8 mouse cellular contexts compared by ENCODE assay signal in genomic region chr17:31512593-31512992, GRCm38 (mm10). TPM values are rescaled to one million over a fixed set of nuclear protein-coding genes. Genes with fewer than 3 reads are reported as not detected.
DNase-seq lines count a peak whose midpoint lies in the region; ATAC-seq and TF ChIP-seq lines count a peak whose summit lies in the region.

No protein-coding gene starts in this region.

- no peak overlapping the region for H3K27ac ChIP-seq in kidney, embryonic 14.5 days (ENCODE audit: low read depth, low read length)
- no peak overlapping the region for H3K27ac ChIP-seq in bone marrow macrophage, adult 2 months (ENCODE audit: insufficient read depth, low read depth, low read length)
- peak overlapping the region; percentile 82 for H3K27ac ChIP-seq in hindbrain, embryonic 16.5 days (ENCODE audit: low read depth, low read length)
- peak overlapping the region; percentile 86 for H3K27ac ChIP-seq in midbrain, embryonic 16.5 days (ENCODE audit: low read length)

- H3K4me1 ChIP-seq in kidney, embryonic 14.5 days (ENCODE audit: control insufficient read depth, insufficient read depth, low read length), result 0 out of 2 replicates have a peak, but pooled peaks cover 3% of the 10 kb centered on the region
- H3K4me1 ChIP-seq in bone marrow macrophage, adult 2 months (ENCODE audit: control insufficient read depth, insufficient read depth, low read length), result peaks cover 2% of the 10 kb centered on the region; the same call in 1 of the 2 replicates
- H3K4me1 ChIP-seq in hindbrain, embryonic 16.5 days (ENCODE audit: control insufficient read depth, insufficient read depth, low read depth, low read length), result peaks cover 9% of the 10 kb centered on the region
- H3K4me1 ChIP-seq in midbrain, embryonic 16.5 days (ENCODE audit: control insufficient read depth, insufficient read depth, low read length), result peaks cover 12% of the 10 kb centered on the region

- no peaks in the 10 kb centered on the region for H3K9me3 ChIP-seq in kidney, embryonic 14.5 days (ENCODE audit: control insufficient read depth, low read length)
- H3K9me3 ChIP-seq in hindbrain, embryonic 16.5 days (ENCODE audit: control insufficient read depth, low read length), result no peaks in the 10 kb centered on the region
- H3K9me3 ChIP-seq in midbrain, embryonic 16.5 days (replicated peaks; ENCODE audit: control insufficient read depth, low read length, poor library complexity, severe bottlenecking), result no peaks in the 10 kb centered on the region

- no peak for TF ChIP-seq POLR2A in bone marrow macrophage, adult 2 months (IDR thresholded peaks at IDR 0.05; ENCODE audit: borderline replicate concordance, low read depth, low read length)

- H3K4me3 ChIP-seq in kidney, embryonic 14.5 days (ENCODE audit: low read length), result peak overlapping the region; percentile 67
- peak overlapping the region; percentile 85 for H3K4me3 ChIP-seq in bone marrow macrophage, adult 2 months (ENCODE audit: insufficient read depth, low read length)
- peak overlapping the region; percentile 68 for H3K4me3 ChIP-seq in hindbrain, embryonic 16.5 days (ENCODE audit: low read length)
- peak overlapping the region; percentile 83 for H3K4me3 ChIP-seq in midbrain, embryonic 16.5 days (ENCODE audit: low read depth, low read length)

- no peak for DNase-seq in kidney, postnatal 4 days
- DNase-seq in embryo, embryonic 10 days (ENCODE audit: low spot score), result no peak
- no peak for DNase-seq in layer of hippocampus, adult 8-10 months (ENCODE audit: low spot score in 2 of 2)
- no peak for DNase-seq in spleen, adult 12 weeks (ENCODE audit: low spot score)

- 20% methylated on average over 6 of the region's 6 CpGs for WGBS in kidney, embryonic 14.5 days
- WGBS in hindbrain, embryonic 16.5 days, result 23% methylated on average over 6 of the region's 6 CpGs
- WGBS in midbrain, embryonic 16.5 days, result 19% methylated on average over 6 of the region's 6 CpGs

- H3K9ac ChIP-seq in kidney, embryonic 14.5 days (ENCODE audit: low read depth, low read length), result peak overlapping the region; percentile 68; the same call in 1 of the 2 replicates
- peak overlapping the region; percentile 76 for H3K9ac ChIP-seq in hindbrain, embryonic 16.5 days (ENCODE audit: low read depth, low read length)
- H3K9ac ChIP-seq in midbrain, embryonic 16.5 days (ENCODE audit: low read depth, low read length), result peak overlapping the region; percentile 78

- peak overlapping the region; percentile 50 for H3K4me2 ChIP-seq in kidney, embryonic 14.5 days (replicated peaks; ENCODE audit: low read depth, low read length)
- peak overlapping the region; percentile 59 for H3K4me2 ChIP-seq in hindbrain, embryonic 16.5 days (ENCODE audit: low read length)
- peak overlapping the region; percentile 83 for H3K4me2 ChIP-seq in midbrain, embryonic 16.5 days (ENCODE audit: low read length)

- TF ChIP-seq CTCF in bone marrow macrophage, adult 2 months (IDR thresholded peaks at IDR 0.05; ENCODE audit: low read depth, low read length), result no peak

- H3K36me3 ChIP-seq in kidney, embryonic 14.5 days (ENCODE audit: control insufficient read depth, insufficient read depth, low read length), result peaks cover 28% of the 10 kb centered on the region
- H3K36me3 ChIP-seq in hindbrain, embryonic 16.5 days (ENCODE audit: control insufficient read depth, insufficient read depth, low read length), result peaks cover 12% of the 10 kb centered on the region; the same call in 1 of the 2 replicates
- H3K36me3 ChIP-seq in midbrain, embryonic 16.5 days (ENCODE audit: control insufficient read depth, insufficient read depth, low read length), result peaks cover 8% of the 10 kb centered on the region; the same call in 1 of the 2 replicates

- H3K27me3 ChIP-seq in kidney, embryonic 14.5 days (ENCODE audit: control insufficient read depth, insufficient read depth, low read length), result no peaks in the 10 kb centered on the region
- H3K27me3 ChIP-seq in hindbrain, embryonic 16.5 days (replicated peaks; ENCODE audit: control insufficient read depth, insufficient read depth, low read length), result no peaks in the 10 kb centered on the region
- no peaks in the 10 kb centered on the region for H3K27me3 ChIP-seq in midbrain, embryonic 16.5 days (ENCODE audit: control insufficient read depth, insufficient read depth, low read depth, low read length)

- peak; percentile 8; the same call in 1 of the 2 replicates for ATAC-seq in kidney, embryonic 14.5 days (ENCODE audit: low FRiP score, low TSS enrichment)
- no peak for ATAC-seq in hindbrain, embryonic 16.5 days
- no peak; the same call in 1 of the 2 replicates for ATAC-seq in midbrain, embryonic 16.5 days

RNA-seq across cellular contexts. Expression of gene Wdr4, which starts 7.2 kb away (rescaled TPM):
- 40.6 and 45.7 TPM in 2 replicates for polyA plus RNA-seq in kidney, embryonic 14.5 days (2014; fragmentation: Nextera tagmentation; extraction: Ambion mirVana)
- polyA plus RNA-seq in bone marrow macrophage, adult 2 months (2012; ENCODE audit: insufficient read depth, insufficient read length, missing spikeins), result 11.3 and 13.8 TPM in 2 replicates
- polyA plus RNA-seq in hindbrain, embryonic 16.5 days (2015; fragmentation: Nextera tagmentation; extraction: Ambion mirVana), result 38.1 and 41.2 TPM in 2 replicates
- polyA plus RNA-seq in midbrain, embryonic 16.5 days (2015; fragmentation: Nextera tagmentation; extraction: Ambion mirVana), result 38.5 and 43.7 TPM in 2 replicates
- total RNA-seq in layer of hippocampus, adult 8-10 months (2022), result 10 to 100 TPM; 20.3 to 32.1 (median 23.7) TPM

RNA-seq across cellular contexts. Expression of gene Ndufv3, which starts 7.3 kb away (rescaled TPM):
- polyA plus RNA-seq in kidney, embryonic 14.5 days (2014; fragmentation: Nextera tagmentation; extraction: Ambion mirVana), result 231 and 270 TPM in 2 replicates
- polyA plus RNA-seq in bone marrow macrophage, adult 2 months (2012; ENCODE audit: insufficient read depth, insufficient read length, missing spikeins), result 132 and 146 TPM in 2 replicates
- 431 and 478 TPM in 2 replicates for polyA plus RNA-seq in hindbrain, embryonic 16.5 days (2015; fragmentation: Nextera tagmentation; extraction: Ambion mirVana)
- polyA plus RNA-seq in midbrain, embryonic 16.5 days (2015; fragmentation: Nextera tagmentation; extraction: Ambion mirVana), result 400 and 424 TPM in 2 replicates
- total RNA-seq in layer of hippocampus, adult 8-10 months (2022), result 100 to 1,000 TPM; 239 to 270 (median 244) TPM

RNA-seq across cellular contexts. Expression of gene Pknox1, which starts 51.9 kb away (rescaled TPM):
- 27.1 and 44.0 TPM in 2 replicates for polyA plus RNA-seq in kidney, embryonic 14.5 days (2014; fragmentation: Nextera tagmentation; extraction: Ambion mirVana)
- polyA plus RNA-seq in bone marrow macrophage, adult 2 months (2012; ENCODE audit: insufficient read depth, insufficient read length, missing spikeins), result 14.3 and 18.6 TPM in 2 replicates
- 33.0 and 35.1 TPM in 2 replicates for polyA plus RNA-seq in hindbrain, embryonic 16.5 days (2015; fragmentation: Nextera tagmentation; extraction: Ambion mirVana)
- 18.8 and 25.0 TPM in 2 replicates for polyA plus RNA-seq in midbrain, embryonic 16.5 days (2015; fragmentation: Nextera tagmentation; extraction: Ambion mirVana)
- total RNA-seq in layer of hippocampus, adult 8-10 months (2022), result 10 to 100 TPM; 12.9 to 17.5 (median 15.9) TPM

Comparison
In these comparisons a context has a peak if more than half of its experiments do, and no peak if none do; other contexts are left out.
1. H3K27ac ChIP-seq: peak in hindbrain, embryonic 16.5 days (single experiment) and midbrain, embryonic 16.5 days (single experiment); none in kidney, embryonic 14.5 days (single experiment) and bone marrow macrophage, adult 2 months (single experiment).
2. Peak in every context shown above with its lines, with median percentiles within 50 percentile points of each other: H3K4me2 ChIP-seq, H3K4me3 ChIP-seq and H3K9ac ChIP-seq.